ENCODE assay signal across 22 mouse cellular contexts in genomic region chr5:75312897-75313296, GRCm38 (mm10).
DNase-seq lines count a peak whose midpoint lies in the region; ATAC-seq and TF ChIP-seq lines count a peak whose summit lies in the region.
"Had no signal": no experiment of that assay in that cellular context is flagged by ENCODE, and none has a peak within 500 bp of the region (broad histone marks: within the 10 kb centered on the region; RNA-seq: fewer than 3 reads in every experiment).

No protein-coding gene starts in this region.

- TF ChIP-seq CTCF in G1E (IDR thresholded peaks at IDR 0.05; ENCODE audit: low read depth, low read length): no peak

- 75% methylated on average over 1 of the region's 1 CpGs for WGBS in midbrain, embryonic 15.5 days

- H3K36me3 ChIP-seq in G1E (replicated peaks): no peaks in the 10 kb centered on the region
- H3K36me3 ChIP-seq in midbrain, embryonic 15.5 days (replicated peaks): no peaks in the 10 kb centered on the region
- H3K36me3 ChIP-seq: embryonic facial prominence, embryonic 10.5 days; embryonic facial prominence, embryonic 12.5 days; forebrain, embryonic 15.5 days had no signal

- peak; percentile 74 for ATAC-seq in G1E (ENCODE audit: extremely low read depth, insufficient number of reproducible peaks, low FRiP score, poor library complexity, severe bottlenecking)
- no peak for ATAC-seq in midbrain, embryonic 15.5 days (replicated peaks)
- ATAC-seq: forebrain, embryonic 13.5 days; forebrain, embryonic 15.5 days had no signal

- no peaks in the 10 kb centered on the region for H3K9me3 ChIP-seq in G1E (replicated peaks)
- no peaks in the 10 kb centered on the region for H3K9me3 ChIP-seq in midbrain, embryonic 15.5 days
- H3K9me3 ChIP-seq: embryonic facial prominence, embryonic 10.5 days; embryonic facial prominence, embryonic 12.5 days; forebrain, embryonic 13.5 days; forebrain, embryonic 15.5 days had no signal

- no peak overlapping the region for H3K4me2 ChIP-seq in midbrain, embryonic 15.5 days
- H3K4me2 ChIP-seq: embryonic facial prominence, embryonic 12.5 days; forebrain, embryonic 13.5 days; forebrain, embryonic 15.5 days had no signal

- H3K27me3 ChIP-seq in G1E (ENCODE audit: insufficient read depth, low read length): no peaks in the 10 kb centered on the region
- no peaks in the 10 kb centered on the region for H3K27me3 ChIP-seq in midbrain, embryonic 15.5 days (replicated peaks)
- H3K27me3 ChIP-seq: CH12.LX; embryonic facial prominence, embryonic 12.5 days; forebrain, embryonic 13.5 days; forebrain, embryonic 15.5 days had no signal

- no peak overlapping the region for H3K9ac ChIP-seq in midbrain, embryonic 15.5 days
- H3K9ac ChIP-seq: embryonic facial prominence, embryonic 12.5 days; forebrain, embryonic 13.5 days; forebrain, embryonic 15.5 days had no signal

- DNase-seq in CD4-positive, CD25-positive, alpha-beta regulatory T cell, adult 2 months (ENCODE audit: low read depth, low spot score): peak; percentile 20
- DNase-seq in G1E (ENCODE audit: low spot score): peak; percentile 17
- DNase-seq in induced T-regulatory cell, adult 2 months (ENCODE audit: low read depth): peak; percentile 30
- DNase-seq in kidney, postnatal 36 days: no peak
- DNase-seq in embryo, embryonic 9.5 days (ENCODE audit: extremely low spot score): no peak
- DNase-seq in cerebellum, adult 8-10 months: no peak
- DNase-seq: adrenal gland, adult 8-10 months; adrenal gland, postnatal 14 days; adrenal gland, postnatal 36 days; B cell, adult 2 months; cerebellum, adult 11-12 months; cerebellum, adult 2 months; cerebellum, adult 9-11 months; cerebellum, postnatal 14 days; cerebellum, postnatal 36 days; embryo, embryonic 11 days had no signal

- H3K4me3 ChIP-seq in G1E (ENCODE audit: low read depth, low read length): no peak overlapping the region
- H3K4me3 ChIP-seq in midbrain, embryonic 15.5 days: no peak overlapping the region
- H3K4me3 ChIP-seq: embryonic facial prominence, embryonic 10.5 days; embryonic facial prominence, embryonic 12.5 days; forebrain, embryonic 13.5 days; forebrain, embryonic 15.5 days had no signal

- peaks cover 45% of the 10 kb centered on the region for H3K4me1 ChIP-seq in G1E (ENCODE audit: insufficient read depth, low read depth, low read length)
- H3K4me1 ChIP-seq in midbrain, embryonic 15.5 days: no peaks in the 10 kb centered on the region
- H3K4me1 ChIP-seq: embryonic facial prominence, embryonic 10.5 days; embryonic facial prominence, embryonic 12.5 days; forebrain, embryonic 13.5 days; forebrain, embryonic 15.5 days had no signal

- H3K27ac ChIP-seq in midbrain, embryonic 15.5 days: no peak overlapping the region
- H3K27ac ChIP-seq: embryonic facial prominence, embryonic 10.5 days; embryonic facial prominence, embryonic 12.5 days; forebrain, embryonic 13.5 days; forebrain, embryonic 15.5 days had no signal

Comparison
In these comparisons a context has a peak if more than half of its experiments do, and no peak if none do; other contexts are left out.
1. DNase-seq: peak in CD4-positive, CD25-positive, alpha-beta regulatory T cell, adult 2 months (single experiment), G1E (single experiment) and induced T-regulatory cell, adult 2 months (single experiment); none in kidney, postnatal 36 days (0 of 2), embryo, embryonic 9.5 days (single experiment) and cerebellum, adult 8-10 months (single experiment).